Mouse (Mus musculus) gonadal fat pad, adult 2 months (tissue): ENCODE data around the gene Srsf6. TPM values are rescaled to one million over a fixed set of nuclear protein-coding genes. Genes with fewer than 3 reads are reported as not detected.
"Not testable (repeated sequence)": the region's sequence is repeated elsewhere in the genome, so short reads cannot be mapped to it uniquely, and the experiment has no call there.

ENCODE experiments used
- DNase-seq: peaks from one replicate; pipeline ENCODE4 v3.0.0-alpha.2; 2012; ENCODE audit warnings: low read depth
- polyA plus RNA-seq: library from polyadenylated mRNA; depleted of rRNA; stranded (reverse); fragments of >200 nt; gene quantifications from 2 replicates; pipeline ENCODE4 v1.2.3, GENCODE M21; 2012; rRNA removed

Srsf6 gene
- polyA plus RNA-seq: 78.1 and 85.3 TPM in 2 replicates

GRCm38 (mm10) chr2:162931123-162931673, at the start of gene Srsf6:
Srsf6 (plus strand) TSS chr2:162931528.
- DNase-seq: peak; percentile 59

- no peak for DNase-seq
Measured at GRCm38 (mm10) chr2:162884101-162884500, 47.2 kb upstream of the Srsf6 start.

- DNase-seq: no peak
Measured at GRCm38 (mm10) chr2:162887121-162887520, 44.2 kb upstream of the Srsf6 start.

GRCm38 (mm10) chr2:162888677-162889076, 42.7 kb upstream of the Srsf6 start:
- no peak for DNase-seq

GRCm38 (mm10) chr2:162889191-162889590, 42.1 kb upstream of the Srsf6 start:
- DNase-seq: no peak

- no peak for DNase-seq
Measured at GRCm38 (mm10) chr2:162889731-162890130, 41.6 kb upstream of the Srsf6 start.

GRCm38 (mm10) chr2:162892979-162893378, 38.3 kb upstream of the Srsf6 start:
- DNase-seq: not testable (repeated sequence)

GRCm38 (mm10) chr2:162899256-162899655, 32.1 kb upstream of the Srsf6 start:
- not testable (repeated sequence) for DNase-seq

- no peak for DNase-seq
Measured at GRCm38 (mm10) chr2:162899880-162900589, 31.3 kb upstream of the Srsf6 start.

- no peak for DNase-seq
Measured at GRCm38 (mm10) chr2:162900590-162900916, 30.8 kb upstream of the Srsf6 start.

- DNase-seq: no peak
Measured at GRCm38 (mm10) chr2:162905902-162906301, 25.4 kb upstream of the Srsf6 start.

GRCm38 (mm10) chr2:162908052-162908491, 23.3 kb upstream of the Srsf6 start:
- no peak for DNase-seq

GRCm38 (mm10) chr2:162914040-162914439, 17.3 kb upstream of the Srsf6 start:
- no peak for DNase-seq

GRCm38 (mm10) chr2:162914519-162914918, 16.8 kb upstream of the Srsf6 start:
- DNase-seq: no peak

- DNase-seq: no peak
Measured at GRCm38 (mm10) chr2:162919926-162920325, 11.4 kb upstream of the Srsf6 start.

GRCm38 (mm10) chr2:162922183-162922582, 9.1 kb upstream of the Srsf6 start:
- DNase-seq: no peak

GRCm38 (mm10) chr2:162922834-162923233, 8.5 kb upstream of the Srsf6 start:
- no peak for DNase-seq

- DNase-seq: no peak
Measured at GRCm38 (mm10) chr2:162924126-162924525, 7.2 kb upstream of the Srsf6 start.

GRCm38 (mm10) chr2:162927918-162928585, 3.3 kb upstream of the Srsf6 start:
- no peak for DNase-seq

GRCm38 (mm10) chr2:162929704-162930103, 1.6 kb upstream of the Srsf6 start:
- no peak for DNase-seq

- DNase-seq: no peak
Measured at GRCm38 (mm10) chr2:162930516-162931122, 709 bp upstream of the Srsf6 start.
